Mouse (Mus musculus) midbrain, embryonic 15.5 days (tissue): ENCODE data around the gene Olfr875. TPM values are rescaled to one million over a fixed set of nuclear protein-coding genes. Genes with fewer than 3 reads are reported as not detected.
A peak's percentile ranks its signal among the peaks of the same experiment; 100 is the strongest.
"Not testable (repeated sequence)": the region's sequence is repeated elsewhere in the genome, so short reads cannot be mapped to it uniquely, and the experiment has no call there.

Experiments used
- ATAC-seq: fragments of 200-750 bp; cut with Nextera tagmentation; replicated peaks from 2 replicates; pipeline ENCODE4 v1.8.0; 2017; ENCODE audit warnings: moderate TSS enrichment
- H3K27ac ChIP-seq: fragments of 300-500 bp; sonication (generic); 2 replicates; pipeline ENCODE4 v1.5.1; 2015; ENCODE audit warnings: mild to moderate bottlenecking, inconsistent platforms
- H3K27me3 ChIP-seq: fragments of 300-500 bp; sonication (generic); replicated peaks from 2 replicates; pipeline ENCODE4 v1.6.1; 2015; ENCODE audit warnings: inconsistent platforms
- H3K36me3 ChIP-seq: fragments of 300-500 bp; sonication (generic); replicated peaks from 2 replicates; pipeline ENCODE4 v1.6.1; 2015; ENCODE audit warnings: inconsistent platforms
- H3K4me1 ChIP-seq: fragments of 300-500 bp; sonication (generic); 2 replicates; pipeline ENCODE4 v1.6.1; 2015; ENCODE audit warnings: inconsistent platforms
- H3K4me2 ChIP-seq: fragments of 300-500 bp; sonication (generic); 2 replicates; pipeline ENCODE4 v1.6.1; 2015; ENCODE audit warnings: inconsistent platforms, mild to moderate bottlenecking, moderate library complexity
- H3K4me3 ChIP-seq: fragments of 300-500 bp; sonication (generic); 2 replicates; pipeline ENCODE4 v1.5.1; 2015; ENCODE audit warnings: mild to moderate bottlenecking, inconsistent platforms
- H3K9ac ChIP-seq: fragments of 300-500 bp; sonication (generic); 2 replicates; pipeline ENCODE4 v1.6.1; 2015; ENCODE audit warnings: mild to moderate bottlenecking, inconsistent platforms
- H3K9me3 ChIP-seq: fragments of 300-500 bp; sonication (generic); 2 replicates; pipeline ENCODE4 v1.6.1; 2016; ENCODE audit warnings: inconsistent platforms
- WGBS: fragments of 180-500 bp; shearing (Covaris S2); methylation state at CpG from one replicate; pipeline ENCODE4 v1.1.7; 2015; ENCODE audit warnings: mixed read lengths; 5-methylcytosine and 5-hydroxymethylcytosine counted together
- polyA plus RNA-seq: library from polyadenylated mRNA; unstranded; fragments of >200 nt; fragmentation: Nextera tagmentation; extraction: Ambion mirVana; gene quantifications from 2 replicates; pipeline ENCODE4 v1.2.1, GENCODE M21; 2015

Olfr875 gene
- 0.10 TPM in 1 of 2 replicates, not detected in the other for polyA plus RNA-seq

DNA sequence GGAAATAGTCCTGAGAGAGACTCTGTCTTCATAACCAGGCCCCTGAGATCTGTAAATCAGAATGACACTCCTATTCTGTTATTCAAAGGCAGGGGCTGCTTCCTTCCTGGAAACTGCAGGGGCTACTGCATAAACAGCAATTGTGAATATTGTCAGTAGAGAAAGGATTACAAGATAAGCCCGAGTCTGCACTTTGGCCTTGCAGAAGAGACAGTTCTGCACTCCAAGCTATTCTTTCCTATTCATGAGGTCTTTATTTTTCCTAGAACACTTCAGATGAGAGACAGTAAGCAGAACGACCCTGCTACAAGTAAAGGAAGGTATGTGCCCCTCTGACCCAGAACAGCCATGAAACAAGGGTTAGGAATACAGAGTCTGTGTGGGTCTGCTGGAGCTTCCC lies at the start of gene Olfr875:
Gene Olfr875, plus strand, starts transcription at position 99 of the 400 bp plus-strand sequence.
- WGBS, result 17% methylated on average over 2 of the region's 2 CpGs
- Histone ChIP-seq H3K27ac (no peak within 1 kb of the TSS), H3K27me3 (no peaks in the 10 kb centered on the region), H3K9ac (no peak within 1 kb of the TSS), H3K9me3 (no peaks in the 10 kb centered on the region), H3K4me1 (no peaks in the 10 kb centered on the region), H3K36me3 (no peaks in the 10 kb centered on the region), H3K4me3 (no peak within 1 kb of the TSS), H3K4me2 (no peak within 1 kb of the TSS)
- ATAC-seq, result no peak

GRCm38 (mm10) chr9:37734310-37734709 lies 37.3 kb upstream of the Olfr875 start:
- Histone ChIP-seq H3K9ac (no peak overlapping the region), H3K36me3 (no peaks in the 10 kb centered on the region), H3K27me3 (no peaks in the 10 kb centered on the region), H3K4me2 (no peak overlapping the region), H3K9me3 (no peaks in the 10 kb centered on the region), H3K27ac (no peak overlapping the region), H3K4me1 (no peaks in the 10 kb centered on the region), H3K4me3 (no peak overlapping the region)
- ATAC-seq, result no peak
- WGBS, result 86% methylated on average over 1 of the region's 1 CpGs

- Histone ChIP-seq H3K4me3 (no peak within 1 kb of the TSS), H3K4me2 (no peak within 1 kb of the TSS), H3K27me3 (no peaks in the 10 kb centered on the region), H3K9me3 (no peaks in the 10 kb centered on the region), H3K4me1 (no peaks in the 10 kb centered on the region), H3K36me3 (no peaks in the 10 kb centered on the region), H3K9ac (no peak within 1 kb of the TSS), H3K27ac (no peak within 1 kb of the TSS)
- no peak for ATAC-seq
Observed at GRCm38 (mm10) chr9:37744806-37745205, 26.9 kb upstream of the Olfr875 start, which contains the start of gene Olfr874. Olfr874 (plus strand) TSS chr9:37745106.

GRCm38 (mm10) chr9:37750319-37751075 lies 21.2 kb upstream of the Olfr875 start:
- ATAC-seq, result peak; percentile 90

DNA sequence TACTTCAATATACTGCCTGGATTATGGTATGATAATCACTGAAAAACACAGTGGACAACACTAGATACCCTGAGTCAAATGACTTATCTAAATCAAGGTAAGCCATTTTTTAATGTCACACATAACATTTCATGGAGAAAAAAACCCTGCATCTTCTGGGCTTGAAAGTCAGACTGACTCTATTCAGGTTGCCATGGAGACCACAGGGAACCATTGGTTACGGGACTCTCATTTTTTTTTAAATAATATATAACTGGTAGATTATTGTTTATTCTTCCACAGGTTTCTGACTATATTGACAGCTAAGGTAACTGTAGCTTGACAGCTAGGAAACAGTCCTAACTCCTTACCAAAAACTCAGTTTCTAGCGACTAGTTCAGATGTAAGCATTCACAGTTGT lies 20.2 kb upstream of the Olfr875 start:
- ATAC-seq, result peak; percentile 61
- H3K9me3 ChIP-seq, result no peaks in the 10 kb centered on the region
- no peak overlapping the region for H3K4me2 ChIP-seq
- H3K27me3 ChIP-seq, result no peaks in the 10 kb centered on the region
- 47% methylated on average over 2 of the region's 2 CpGs for WGBS
- no peak overlapping the region for H3K4me3 ChIP-seq
- no peaks in the 10 kb centered on the region for H3K36me3 ChIP-seq
- no peak overlapping the region for H3K9ac ChIP-seq
- no peak overlapping the region for H3K27ac ChIP-seq
- H3K4me1 ChIP-seq, result peaks cover 13% of the 10 kb centered on the region

More at GRCm38 (mm10) chr9:37750319-37751075, 21.2 kb upstream of the Olfr875 start:
- Histone ChIP-seq H3K27ac (peak overlapping the region; percentile 45), H3K4me2 (peak overlapping the region; percentile 17; the same call in 1 of the 2 replicates), H3K4me1 (peaks cover 13% of the 10 kb centered on the region), H3K36me3 (no peaks in the 10 kb centered on the region), H3K9ac (no peak overlapping the region), H3K4me3 (no peak overlapping the region), H3K9me3 (no peaks in the 10 kb centered on the region), H3K27me3 (no peaks in the 10 kb centered on the region)
- 25% methylated on average over 7 of the region's 7 CpGs for WGBS

GRCm38 (mm10) chr9:37752006-37752405 lies 19.7 kb upstream of the Olfr875 start:
- Histone ChIP-seq H3K4me1 (peaks cover 13% of the 10 kb centered on the region), H3K9ac (no peak overlapping the region), H3K4me2 (no peak overlapping the region), H3K36me3 (no peaks in the 10 kb centered on the region), H3K9me3 (no peaks in the 10 kb centered on the region), H3K4me3 (no peak overlapping the region), H3K27me3 (no peaks in the 10 kb centered on the region), H3K27ac (no peak overlapping the region)
- ATAC-seq, result no peak
- 74% methylated on average over 4 of the region's 4 CpGs for WGBS

- Histone ChIP-seq H3K4me3 (no peak overlapping the region), H3K4me2 (no peak overlapping the region), H3K9me3 (no peaks in the 10 kb centered on the region), H3K4me1 (no peaks in the 10 kb centered on the region), H3K27me3 (no peaks in the 10 kb centered on the region), H3K9ac (no peak overlapping the region), H3K36me3 (no peaks in the 10 kb centered on the region), H3K27ac (no peak overlapping the region)
- ATAC-seq, result no peak
- 90% methylated on average over 2 of the region's 2 CpGs for WGBS
Observed at GRCm38 (mm10) chr9:37761728-37762127, 9.9 kb upstream of the Olfr875 start.

GRCm38 (mm10) chr9:37762541-37762940 lies 9.1 kb upstream of the Olfr875 start:
- Histone ChIP-seq H3K36me3 (no peaks in the 10 kb centered on the region), H3K4me1 (no peaks in the 10 kb centered on the region), H3K27me3 (no peaks in the 10 kb centered on the region), H3K9ac (no peak overlapping the region), H3K9me3 (no peaks in the 10 kb centered on the region), H3K4me3 (no peak overlapping the region), H3K4me2 (no peak overlapping the region), H3K27ac (no peak overlapping the region)
- ATAC-seq, result no peak
- WGBS, result 63% methylated on average over 2 of the region's 2 CpGs

DNA sequence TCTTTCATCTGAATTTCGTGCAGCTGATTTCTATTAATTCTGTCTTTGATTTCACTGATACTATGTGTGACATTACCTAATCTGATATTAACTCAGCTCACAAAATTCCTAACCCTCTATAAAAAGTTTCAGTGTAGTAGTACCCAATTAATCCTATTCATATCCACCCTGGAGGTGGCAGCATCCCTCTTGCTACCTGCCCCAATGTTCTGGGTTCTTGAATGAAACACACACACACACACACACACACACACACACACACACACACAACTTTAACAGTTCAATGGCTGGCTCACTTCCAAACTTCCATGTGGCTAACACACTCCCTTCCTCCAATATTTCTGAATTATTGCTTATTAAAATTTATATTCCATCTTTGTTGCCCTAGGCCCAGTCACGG lies 996 bp upstream of the Olfr875 start:
- Histone ChIP-seq H3K36me3 (no peaks in the 10 kb centered on the region), H3K27ac (no peak overlapping the region), H3K9me3 (no peaks in the 10 kb centered on the region), H3K4me3 (no peak overlapping the region), H3K4me2 (no peak overlapping the region), H3K9ac (no peak overlapping the region), H3K27me3 (no peaks in the 10 kb centered on the region), H3K4me1 (no peaks in the 10 kb centered on the region)
- WGBS, result 67% methylated on average over 2 of the region's 2 CpGs
- no peak for ATAC-seq

DNA sequence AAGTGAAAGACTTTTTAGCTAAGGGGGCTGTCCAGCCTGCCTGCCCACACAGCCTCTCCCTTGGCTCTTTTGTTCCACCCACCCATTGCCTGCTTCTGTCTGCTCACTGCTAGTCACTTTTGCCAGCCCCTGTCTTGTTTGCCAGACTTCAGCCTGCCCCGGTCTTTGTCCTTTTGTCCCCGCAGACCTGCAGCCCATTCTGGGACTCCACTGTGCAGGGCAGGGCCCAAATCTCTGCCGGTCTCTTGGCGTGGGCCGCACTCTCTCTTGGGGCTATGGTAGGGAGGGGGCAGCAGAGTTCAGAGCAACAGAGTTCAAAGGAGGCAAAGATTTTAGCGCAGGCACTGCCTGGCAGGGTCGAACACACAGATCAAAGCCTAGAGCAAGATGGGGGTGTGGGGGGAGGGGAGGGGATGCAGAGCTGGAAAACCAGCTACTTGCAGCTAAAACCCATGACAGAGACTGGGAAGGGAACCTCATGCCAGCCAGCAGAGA lies 11.2 kb downstream of the Olfr875 start:
- H3K36me3 ChIP-seq, result no peaks in the 10 kb centered on the region
- under 1% methylated on average over 7 of the region's 7 CpGs for WGBS
- peak overlapping the region; percentile 26; the same call in 1 of the 2 replicates for H3K9ac ChIP-seq
- peak; percentile 94 for ATAC-seq
- H3K9me3 ChIP-seq, result no peaks in the 10 kb centered on the region
- peak overlapping the region; percentile 49 for H3K4me2 ChIP-seq
- H3K4me1 ChIP-seq, result peaks cover 7% of the 10 kb centered on the region
- no peaks in the 10 kb centered on the region for H3K27me3 ChIP-seq
- peak overlapping the region; percentile 67 for H3K27ac ChIP-seq
- peak overlapping the region; percentile 26 for H3K4me3 ChIP-seq

GRCm38 (mm10) chr9:37783394-37784387 lies 12.0 kb downstream of the Olfr875 start:
- not testable (repeated sequence) for H3K9ac ChIP-seq, H3K36me3 ChIP-seq, H3K9me3 ChIP-seq, H3K27ac ChIP-seq, H3K4me1 ChIP-seq, H3K27me3 ChIP-seq
- H3K4me2 ChIP-seq, result peak overlapping the region; percentile 49
- peak; percentile 87 for ATAC-seq
- 53% methylated on average over 10 of the region's 15 CpGs for WGBS
- H3K4me3 ChIP-seq, result peak overlapping the region; percentile 26; the same call in 1 of the 2 replicates

- no peak overlapping the region for H3K4me2 ChIP-seq
- no peaks in the 10 kb centered on the region for H3K9me3 ChIP-seq
- WGBS, result 92% methylated on average over 2 of the region's 2 CpGs
- H3K27me3 ChIP-seq, result no peaks in the 10 kb centered on the region
- no peak for ATAC-seq
- peaks cover 7% of the 10 kb centered on the region for H3K4me1 ChIP-seq
- H3K9ac ChIP-seq, result no peak overlapping the region
- H3K27ac ChIP-seq, result no peak overlapping the region
- H3K36me3 ChIP-seq, result no peaks in the 10 kb centered on the region
- no peak overlapping the region for H3K4me3 ChIP-seq
Observed at GRCm38 (mm10) chr9:37786411-37786810, 14.8 kb downstream of the Olfr875 start.
